Mouse (Mus musculus) thymus, adult 2 months (tissue): ENCODE results near the gene Gm20388. TPM values are rescaled to one million over a fixed set of nuclear protein-coding genes. Genes with fewer than 3 reads are reported as not detected.

Experiments
- DNase-seq: peaks from one replicate; pipeline ENCODE4 v3.0.0; 2021
- H3K27ac ChIP-seq: fragments of 200-500 bp; 2 replicates; pipeline ENCODE4 v1.5.1; 2012; ENCODE audit warnings: low read length, control low read depth; ENCODE audit not compliant: control insufficient read depth, insufficient read depth
- H3K27me3 ChIP-seq: fragments of 200-500 bp; 2 replicates; pipeline ENCODE4 v1.6.1; 2012; ENCODE audit warnings: mild to moderate bottlenecking, low read length, moderate library complexity, mixed read lengths; ENCODE audit not compliant: control insufficient read depth, insufficient read depth
- H3K36me3 ChIP-seq: fragments of 200-500 bp; 2 replicates; pipeline ENCODE4 v1.6.1; 2012; ENCODE audit warnings: mild to moderate bottlenecking, low read length, moderate library complexity; ENCODE audit not compliant: control insufficient read depth, insufficient read depth
- H3K4me1 ChIP-seq: fragments of 200-500 bp; replicated peaks from 2 replicates; pipeline ENCODE4 v1.6.1; 2012; ENCODE audit warnings: low read length; ENCODE audit not compliant: control insufficient read depth, insufficient read depth
- H3K4me3 ChIP-seq: fragments of 200-500 bp; 2 replicates; pipeline ENCODE4 v1.5.1; 2012; ENCODE audit warnings: mild to moderate bottlenecking, low read length, control low read depth, moderate library complexity; ENCODE audit not compliant: control insufficient read depth, insufficient read depth
- CTCF ChIP-seq: fragments of 200-500 bp; IDR thresholded peaks from 2 replicates; pipeline ENCODE4 v1.5.1; 2012; ENCODE audit warnings: mild to moderate bottlenecking, control low read depth, low read length, moderate library complexity, borderline replicate concordance; ENCODE audit not compliant: control insufficient read depth, poor library complexity, insufficient read depth; ENCODE audit errors: extremely low read depth
- POLR2A ChIP-seq: fragments of 200-500 bp; IDR thresholded peaks from 2 replicates; pipeline ENCODE4 v1.6.1; 2012; ENCODE audit warnings: mild to moderate bottlenecking, low read length, control low read depth, moderate library complexity; ENCODE audit not compliant: control insufficient read depth, poor library complexity, insufficient read depth; ENCODE audit errors: extremely low read depth
- WGBS: fragments of 180-500 bp; shearing (Covaris S2); methylation state at CpG from one replicate; pipeline ENCODE4 v1.1.7; 2018; 5-methylcytosine and 5-hydroxymethylcytosine counted together
- polyA plus RNA-seq: library from polyadenylated mRNA; depleted of rRNA; stranded (reverse); fragments of >200 nt; gene quantifications from 2 replicates; pipeline ENCODE4 v1.2.3, GENCODE M21; 2012

Gm20388 gene
- polyA plus RNA-seq, 1 experiment: 103 TPM

DNA sequence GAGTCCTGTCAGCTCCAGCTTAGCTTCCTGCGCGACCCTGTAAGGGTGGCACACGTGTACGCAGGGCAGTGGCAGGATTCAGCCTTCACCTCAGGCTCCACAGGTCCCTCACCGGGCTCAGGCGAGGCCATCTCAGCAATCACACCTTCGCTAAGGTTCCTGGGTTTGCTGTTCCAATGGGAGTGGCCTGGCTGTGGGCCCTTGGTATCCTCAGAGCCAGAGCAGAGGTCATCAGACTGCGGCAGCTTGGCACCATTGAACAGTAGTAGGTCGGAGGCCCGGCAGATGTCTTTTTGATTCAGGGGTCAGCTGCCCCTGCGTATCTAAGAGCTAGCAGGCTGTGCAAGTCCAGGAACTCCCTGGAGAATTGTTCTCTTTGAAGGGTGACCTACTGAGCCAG is 482.4 kb downstream of the Gm20388 start:
- Histone ChIP-seq H3K4me1 (peaks cover 20% of the 10 kb centered on the region), H3K36me3 (no peaks in the 10 kb centered on the region), H3K27me3 (no peaks in the 10 kb centered on the region), H3K4me3 (no peak overlapping the region), H3K27ac (no peak overlapping the region)
- no peak for TF ChIP-seq CTCF
- no peak for TF ChIP-seq POLR2A
- 94% methylated on average over 11 of the region's 11 CpGs for WGBS
- DNase-seq: no peak

DNA sequence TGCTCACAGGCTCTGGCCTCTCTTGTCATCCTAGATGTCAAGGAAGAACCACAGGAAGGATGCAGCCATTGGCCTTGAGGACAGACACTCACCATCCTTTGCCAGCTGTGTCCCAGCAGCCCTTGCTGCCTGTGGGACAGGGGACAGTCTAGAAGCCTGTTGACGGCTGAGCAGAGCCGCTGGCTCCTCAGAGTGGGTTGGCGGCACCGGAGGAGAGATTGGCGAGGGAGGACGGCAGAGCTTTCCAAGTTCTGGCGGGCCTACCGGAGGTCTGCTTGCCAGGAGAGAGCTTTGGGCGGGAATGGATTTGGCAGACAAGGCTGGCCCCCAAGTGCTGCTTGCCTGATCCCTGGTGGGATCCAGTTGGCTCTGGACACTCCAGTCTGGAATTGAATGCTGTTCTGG is 483.2 kb downstream of the Gm20388 start:
- Histone ChIP-seq H3K27ac (no peak overlapping the region), H3K27me3 (no peaks in the 10 kb centered on the region), H3K4me1 (peaks cover 27% of the 10 kb centered on the region), H3K36me3 (no peaks in the 10 kb centered on the region), H3K4me3 (no peak overlapping the region)
- no peak for DNase-seq
- TF ChIP-seq POLR2A (no peak), CTCF (no peak)
- WGBS: 92% methylated on average over 9 of the region's 9 CpGs

DNA sequence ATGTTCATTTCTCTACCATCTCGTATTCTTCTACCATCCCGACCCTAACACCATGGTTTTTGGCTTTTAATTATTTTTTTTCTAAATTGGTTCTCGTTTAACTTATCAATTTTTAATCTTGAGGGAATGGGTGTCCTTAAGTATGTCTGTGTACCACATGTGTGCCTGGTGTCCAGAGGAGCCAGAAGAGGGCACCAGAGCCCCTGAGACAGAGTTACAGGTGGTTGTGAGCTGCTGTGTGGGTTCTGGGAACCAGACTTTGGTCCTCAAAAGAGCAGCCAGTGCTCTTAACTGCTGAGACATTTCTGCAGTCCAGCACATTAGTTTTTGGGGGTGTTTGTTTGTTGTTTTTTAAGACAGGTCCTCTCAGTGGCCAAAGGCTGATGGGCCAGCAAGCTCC is 485.3 kb downstream of the Gm20388 start:
- no peak for DNase-seq
- no peak overlapping the region for H3K27ac ChIP-seq
- H3K36me3 ChIP-seq: no peaks in the 10 kb centered on the region
- H3K4me1 ChIP-seq: peaks cover 37% of the 10 kb centered on the region
- TF ChIP-seq POLR2A (no peak), CTCF (no peak)
- H3K4me3 ChIP-seq: no peak overlapping the region
- WGBS: 97% methylated on average over 3 of the region's 3 CpGs
- no peaks in the 10 kb centered on the region for H3K27me3 ChIP-seq

DNA sequence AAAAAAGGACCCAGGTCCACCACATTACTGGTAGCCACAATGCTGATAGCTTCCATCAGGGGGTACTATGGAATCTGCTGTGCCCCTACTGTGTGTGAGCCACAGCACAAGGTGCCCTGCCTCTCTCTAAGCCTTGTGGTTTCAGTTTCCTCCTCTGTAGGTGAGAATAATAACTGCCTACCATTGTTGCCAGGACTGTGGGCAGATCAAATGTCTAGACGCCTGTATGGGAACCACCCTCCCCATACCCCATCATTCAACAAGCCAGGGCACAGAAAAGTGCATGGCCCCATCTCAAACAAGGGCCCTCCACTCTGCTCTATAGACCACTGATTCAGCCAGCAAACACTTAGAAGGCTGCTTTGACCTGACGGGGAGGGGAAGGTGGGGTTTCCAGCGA is 486.1 kb downstream of the Gm20388 start:
- Histone ChIP-seq H3K4me1 (peaks cover 37% of the 10 kb centered on the region), H3K27ac (no peak overlapping the region), H3K36me3 (no peaks in the 10 kb centered on the region), H3K27me3 (no peaks in the 10 kb centered on the region), H3K4me3 (no peak overlapping the region)
- no peak for DNase-seq
- TF ChIP-seq POLR2A (no peak), CTCF (no peak)
- WGBS: 3% methylated on average over 3 of the region's 3 CpGs

DNA sequence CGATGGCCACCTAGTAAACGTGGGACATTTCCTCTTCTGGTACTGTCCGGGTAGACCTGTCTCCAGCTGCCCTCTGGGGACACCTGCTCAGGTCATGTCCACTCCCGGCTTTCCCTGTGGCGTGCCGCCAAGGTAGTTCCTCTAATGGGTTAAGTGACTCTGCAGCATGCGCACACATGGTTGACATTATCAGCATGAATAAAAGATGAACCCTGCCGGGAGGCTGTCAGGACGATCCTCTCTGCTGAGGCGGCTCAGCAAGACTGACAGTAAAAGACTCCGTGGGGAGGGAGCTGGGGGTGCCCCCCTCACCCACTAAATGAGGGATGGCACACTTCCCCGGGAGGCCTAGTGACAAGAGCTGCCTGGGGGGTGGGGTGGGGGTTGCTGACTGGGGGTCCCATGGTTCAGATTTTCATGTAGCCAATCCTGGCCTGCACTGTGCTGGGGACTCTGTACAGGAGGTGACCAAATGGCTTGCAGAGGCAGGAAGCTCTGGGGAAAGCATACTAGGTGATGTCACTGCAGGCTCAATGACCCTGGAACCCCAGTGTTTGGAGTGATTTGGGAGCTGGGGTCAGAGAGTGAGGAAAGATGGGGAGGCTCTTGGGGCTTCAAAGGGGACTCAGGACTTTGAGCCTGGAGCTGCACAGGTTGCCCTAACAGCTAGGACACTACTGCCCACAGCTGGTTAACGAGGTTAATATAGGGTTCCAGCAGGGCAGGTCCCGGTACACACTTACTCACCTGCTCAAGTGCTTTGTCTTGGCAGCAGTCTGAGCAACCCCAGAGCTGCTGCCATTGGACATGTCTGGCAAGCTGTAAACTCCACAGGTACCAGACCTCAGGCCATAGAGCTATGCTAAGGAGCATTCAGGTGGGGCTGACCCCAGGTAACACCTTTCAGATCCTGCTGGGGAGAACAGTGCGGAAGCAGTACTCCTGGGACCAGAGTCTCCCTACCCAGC is 487.1 kb downstream of the Gm20388 start:
- H3K36me3 ChIP-seq: no peaks in the 10 kb centered on the region
- TF ChIP-seq POLR2A: no peak
- TF ChIP-seq CTCF: no peak
- H3K27ac ChIP-seq: no peak overlapping the region
- H3K4me3 ChIP-seq: no peak overlapping the region
- 44% methylated on average over 15 of the region's 15 CpGs for WGBS
- no peaks in the 10 kb centered on the region for H3K27me3 ChIP-seq
- H3K4me1 ChIP-seq: peaks cover 37% of the 10 kb centered on the region
- no peak for DNase-seq

DNA sequence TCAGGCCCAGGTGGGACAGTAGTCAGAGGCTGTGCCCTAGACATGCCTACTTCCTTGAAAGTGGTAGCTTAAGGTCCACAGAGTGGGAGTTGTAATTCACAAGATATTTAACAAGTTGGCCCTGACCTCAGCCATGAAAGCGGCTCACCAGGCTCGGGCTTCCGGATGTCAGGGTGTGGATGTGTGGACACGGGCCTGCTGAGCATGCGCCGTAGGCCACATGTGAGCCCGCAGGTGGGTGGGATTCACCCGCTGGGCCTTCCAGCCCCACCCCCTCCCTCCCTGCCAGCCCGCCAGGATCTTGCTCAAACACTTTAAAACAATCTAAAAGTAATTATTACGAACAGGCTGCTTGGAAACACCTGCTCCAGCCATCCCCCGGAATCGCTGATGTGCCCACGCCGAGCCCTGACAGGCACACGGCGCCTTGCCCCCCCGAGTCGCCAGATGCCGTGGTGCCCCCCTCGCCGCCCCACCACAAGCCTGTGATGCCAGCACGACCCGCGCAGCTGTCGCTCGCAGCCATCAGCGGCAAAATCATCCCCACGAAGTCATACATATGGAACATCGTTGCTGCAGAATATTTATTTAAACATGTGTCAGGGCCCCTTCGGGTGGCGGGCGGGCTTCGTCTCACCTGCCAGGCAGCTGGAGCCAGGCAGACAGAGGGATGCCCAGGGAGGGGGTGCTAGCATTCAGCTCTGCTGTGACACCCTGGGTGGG is 488.7 kb downstream of the Gm20388 start:
- DNase-seq: peak; percentile 49
- H3K27ac ChIP-seq: no peak overlapping the region
- H3K4me3 ChIP-seq: no peak overlapping the region
- no peaks in the 10 kb centered on the region for H3K36me3 ChIP-seq
- H3K4me1 ChIP-seq: peaks cover 47% of the 10 kb centered on the region
- H3K27me3 ChIP-seq: no peaks in the 10 kb centered on the region
- WGBS: 42% methylated on average over 33 of the region's 33 CpGs
- TF ChIP-seq POLR2A: no peak
- TF ChIP-seq CTCF: no peak

DNA sequence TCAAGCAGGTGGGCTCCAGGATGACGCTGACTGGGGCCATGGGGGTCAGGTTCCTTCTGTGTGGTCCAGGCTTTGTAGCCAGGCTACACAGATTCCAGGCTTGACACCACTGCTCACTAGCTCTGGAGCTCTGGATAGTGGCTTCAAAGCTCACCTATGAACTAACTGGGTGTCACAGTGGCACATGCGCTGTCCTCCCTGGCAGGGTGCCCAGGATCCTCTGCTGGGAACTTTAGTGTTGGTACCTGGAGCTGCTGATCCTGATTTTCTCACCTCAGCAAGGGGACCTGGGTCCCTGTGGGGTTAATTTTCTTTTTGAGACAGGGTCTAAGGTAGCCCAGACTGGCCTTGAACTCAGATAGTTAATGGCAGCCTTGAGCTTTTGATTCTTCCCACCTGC is 490.6 kb downstream of the Gm20388 start:
- DNase-seq: no peak
- TF ChIP-seq CTCF (no peak), POLR2A (no peak)
- Histone ChIP-seq H3K27ac (no peak overlapping the region), H3K27me3 (no peaks in the 10 kb centered on the region), H3K4me3 (no peak overlapping the region), H3K4me1 (peaks cover 48% of the 10 kb centered on the region), H3K36me3 (no peaks in the 10 kb centered on the region)
- 92% methylated on average over 2 of the region's 2 CpGs for WGBS
